Mouse (Mus musculus): ENCODE measurements around the gene Acta2. TPM values are rescaled to one million over a fixed set of nuclear protein-coding genes. Genes with fewer than 3 reads are reported as not detected.
A peak's percentile ranks its signal among the peaks of the same experiment; 100 is the strongest.
"Not testable (repeated sequence)": the region's sequence is repeated elsewhere in the genome, so short reads cannot be mapped to it uniquely, and the experiment has no call there.

Gene Acta2
- polyA plus RNA-seq, 1 experiment from 2014 or later = 0.52 TPM

DNA sequence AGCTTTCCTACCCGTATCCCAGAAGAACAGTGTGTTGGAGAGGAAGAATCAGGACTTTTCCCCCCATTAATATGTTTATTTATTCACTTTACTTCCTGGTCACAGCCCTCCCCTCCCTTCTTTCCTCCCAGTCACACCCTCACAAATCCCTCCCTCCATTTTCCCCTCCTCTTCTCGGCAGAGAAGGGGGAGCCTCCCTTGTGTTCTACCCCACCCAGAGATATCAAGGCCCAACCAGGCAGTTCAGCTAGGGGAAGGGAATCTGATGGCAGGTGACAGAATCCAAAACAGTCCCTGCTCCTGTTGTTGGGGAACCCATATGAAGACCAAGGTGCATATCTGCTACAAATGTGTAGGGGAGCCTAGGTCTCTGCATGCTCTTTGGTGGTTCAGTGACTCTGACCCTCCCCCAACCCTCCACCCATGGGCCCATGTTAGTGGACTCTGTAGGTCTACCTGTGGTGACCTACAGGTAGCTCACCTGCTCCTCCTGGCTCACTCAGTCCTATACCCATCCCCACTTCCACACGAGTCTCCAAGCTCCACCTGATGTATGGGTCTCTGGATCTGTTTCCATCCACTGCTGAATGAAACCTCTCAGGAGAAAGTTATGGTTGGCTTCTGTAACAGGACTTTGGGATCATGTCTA lies 34.5 kb downstream of the Acta2 start:
- Histone ChIP-seq H3K36me3 (ENCODE audit: inconsistent target) (peaks cover 22% of the 10 kb centered on the region; the same call in 1 of the 2 replicates), H3K27ac (no peak overlapping the region), H3K79me2 (ENCODE audit: inconsistent target) (peaks cover 31% of the 10 kb centered on the region; the same call in 1 of the 2 replicates), H3K4me3 (ENCODE audit: inconsistent target) (no peak overlapping the region)
- WGBS (ENCODE audit: missing documents) = 91% methylated on average over 3 of the region's 3 CpGs

DNA sequence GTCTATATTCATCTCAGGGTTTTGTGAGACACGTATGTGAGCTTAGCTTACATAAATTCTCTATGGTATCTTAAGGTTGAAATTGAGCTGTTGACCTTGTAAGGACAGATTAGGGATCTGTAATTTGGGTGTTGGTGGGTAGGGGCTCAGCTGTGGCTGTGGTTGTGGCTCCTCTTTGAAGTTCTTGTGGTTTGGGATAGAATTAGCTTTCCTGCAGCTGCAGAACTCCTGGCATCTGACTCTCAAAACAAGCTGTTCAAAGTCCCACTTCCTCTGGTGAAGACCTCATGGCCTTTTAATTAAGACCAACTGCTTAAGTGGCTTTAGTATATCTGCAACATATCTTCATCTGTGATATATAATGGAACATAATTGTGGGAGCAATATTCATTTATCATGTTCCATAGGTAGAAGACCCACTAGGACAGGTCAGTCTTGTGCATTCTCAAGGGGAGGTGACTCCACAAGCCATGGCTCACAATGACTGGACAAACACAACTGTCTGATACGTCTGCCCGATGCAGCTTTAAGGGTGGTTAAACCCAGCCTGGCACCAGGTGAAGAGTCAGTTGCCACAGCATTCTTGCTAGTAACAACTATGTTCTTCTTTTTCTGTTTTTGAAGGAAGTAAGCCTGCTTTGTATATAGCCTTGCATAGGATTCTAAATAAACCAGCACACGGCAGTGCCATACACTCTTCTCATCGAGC lies 36.0 kb downstream of the Acta2 start:
- peaks cover 22% of the 10 kb centered on the region; the same call in 1 of the 2 replicates for H3K36me3 ChIP-seq (ENCODE audit: inconsistent target)
- no peak overlapping the region for H3K27ac ChIP-seq
- no peak overlapping the region for H3K4me3 ChIP-seq (ENCODE audit: inconsistent target)
- WGBS (ENCODE audit: missing documents) = 49% methylated on average over 5 of the region's 5 CpGs
- H3K79me2 ChIP-seq (ENCODE audit: inconsistent target) = peaks cover 39% of the 10 kb centered on the region

DNA sequence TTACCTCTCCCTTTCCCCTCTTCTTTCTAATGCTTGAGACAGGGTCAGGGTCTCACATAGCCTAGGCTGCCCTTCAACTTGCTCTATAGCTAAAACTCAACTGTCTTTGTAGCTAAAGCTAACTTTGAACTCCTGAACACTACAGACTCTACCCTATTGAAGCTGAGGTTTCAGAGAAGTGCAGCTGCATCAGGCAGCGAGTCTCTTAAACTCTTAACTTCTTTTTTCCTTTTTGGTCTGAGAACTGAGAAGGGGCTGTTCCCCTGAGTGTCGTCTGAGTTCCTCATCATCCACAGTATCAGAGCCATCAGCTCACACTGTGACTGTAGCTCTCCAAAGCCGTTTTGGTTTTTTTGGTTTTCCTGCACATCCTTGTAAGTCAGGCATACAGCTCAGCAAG lies 37.6 kb downstream of the Acta2 start:
- 24% methylated on average over 3 of the region's 3 CpGs for WGBS (ENCODE audit: missing documents)
- H3K27ac ChIP-seq = no peak overlapping the region

DNA sequence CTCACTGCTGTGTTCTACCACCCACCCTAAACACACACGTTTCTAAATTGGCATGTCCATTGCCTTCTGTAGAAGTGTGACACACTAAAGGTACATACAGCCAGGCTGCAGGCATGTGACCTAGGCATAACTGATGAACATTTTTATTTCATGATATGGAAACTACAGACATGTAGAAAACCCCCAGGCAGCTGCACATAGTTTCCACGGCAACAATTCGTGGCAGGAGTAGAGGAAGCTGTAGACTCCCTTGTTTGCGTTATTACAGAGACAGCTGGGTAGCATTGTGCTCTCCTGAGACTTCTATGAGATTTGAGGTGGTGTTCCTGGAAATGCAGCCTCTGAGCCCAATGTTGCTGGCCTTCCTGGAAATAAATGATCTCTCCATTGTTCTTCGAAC lies 38.4 kb downstream of the Acta2 start:
- Histone ChIP-seq H3K36me3 (ENCODE audit: inconsistent target) (peaks cover 22% of the 10 kb centered on the region; the same call in 1 of the 2 replicates), H3K27ac (no peak overlapping the region)
- WGBS (ENCODE audit: missing documents) = 62% methylated on average over 5 of the region's 5 CpGs

More for the DNA sequence above, 37.6 kb downstream of the Acta2 start:
- Histone ChIP-seq H3K79me2 (ENCODE audit: inconsistent target) (peaks cover 53% of the 10 kb centered on the region), H3K36me3 (ENCODE audit: inconsistent target) (peaks cover 22% of the 10 kb centered on the region; the same call in 1 of the 2 replicates), H3K4me3 (ENCODE audit: inconsistent target) (no peak overlapping the region)

DNA sequence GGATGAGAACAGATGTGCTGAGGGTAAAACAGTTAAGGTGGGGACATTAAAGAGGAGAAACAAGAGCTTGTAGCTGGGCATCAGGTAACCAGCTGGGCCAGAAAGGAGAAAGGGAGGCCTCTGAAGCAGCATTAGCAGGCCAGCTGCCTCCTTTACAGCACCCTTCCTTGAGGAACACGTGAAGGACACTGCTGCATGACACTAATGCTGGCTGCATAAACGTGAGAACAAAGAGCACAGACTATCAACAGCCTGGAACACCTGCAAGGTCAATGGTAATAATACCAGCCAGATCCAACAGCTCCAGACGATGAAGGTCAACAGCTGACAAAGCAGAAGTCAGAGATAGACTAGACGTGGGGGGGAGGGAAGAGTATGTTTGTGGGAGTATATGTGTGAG lies 41.3 kb downstream of the Acta2 start:
- Histone ChIP-seq H3K36me3 (ENCODE audit: inconsistent target) (no peaks in the 10 kb centered on the region), H3K4me3 (ENCODE audit: inconsistent target) (no peak overlapping the region), H3K79me2 (ENCODE audit: inconsistent target) (peaks cover 87% of the 10 kb centered on the region), H3K27ac (no peak overlapping the region)
- WGBS (ENCODE audit: missing documents) = 86% methylated on average over 4 of the region's 4 CpGs

More for the DNA sequence above, 38.4 kb downstream of the Acta2 start:
- Histone ChIP-seq H3K79me2 (ENCODE audit: inconsistent target) (peaks cover 59% of the 10 kb centered on the region), H3K4me3 (ENCODE audit: inconsistent target) (no peak overlapping the region)

DNA sequence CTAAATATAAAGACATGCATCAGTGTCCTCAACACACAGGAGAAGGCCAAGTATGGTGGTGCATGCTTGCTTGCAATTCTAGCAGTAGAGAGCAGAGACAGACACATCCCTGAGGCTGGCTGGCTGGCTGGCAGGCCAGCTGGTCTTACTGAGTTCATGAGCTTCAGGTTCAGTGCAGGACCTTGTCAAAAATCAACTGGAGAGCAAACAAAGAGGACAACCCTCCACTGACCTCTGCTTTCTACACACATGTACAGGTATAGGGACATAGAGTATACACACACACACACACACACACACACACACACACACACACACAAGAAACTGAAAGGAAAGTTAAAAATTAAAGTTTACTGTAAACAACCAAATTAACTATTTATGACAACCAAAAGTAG lies 42.1 kb downstream of the Acta2 start:
- Histone ChIP-seq H3K4me3 (ENCODE audit: inconsistent target) (no peak overlapping the region), H3K79me2 (ENCODE audit: inconsistent target) (peaks cover 96% of the 10 kb centered on the region), H3K27ac (no peak overlapping the region), H3K36me3 (ENCODE audit: inconsistent target) (no peaks in the 10 kb centered on the region)

DNA sequence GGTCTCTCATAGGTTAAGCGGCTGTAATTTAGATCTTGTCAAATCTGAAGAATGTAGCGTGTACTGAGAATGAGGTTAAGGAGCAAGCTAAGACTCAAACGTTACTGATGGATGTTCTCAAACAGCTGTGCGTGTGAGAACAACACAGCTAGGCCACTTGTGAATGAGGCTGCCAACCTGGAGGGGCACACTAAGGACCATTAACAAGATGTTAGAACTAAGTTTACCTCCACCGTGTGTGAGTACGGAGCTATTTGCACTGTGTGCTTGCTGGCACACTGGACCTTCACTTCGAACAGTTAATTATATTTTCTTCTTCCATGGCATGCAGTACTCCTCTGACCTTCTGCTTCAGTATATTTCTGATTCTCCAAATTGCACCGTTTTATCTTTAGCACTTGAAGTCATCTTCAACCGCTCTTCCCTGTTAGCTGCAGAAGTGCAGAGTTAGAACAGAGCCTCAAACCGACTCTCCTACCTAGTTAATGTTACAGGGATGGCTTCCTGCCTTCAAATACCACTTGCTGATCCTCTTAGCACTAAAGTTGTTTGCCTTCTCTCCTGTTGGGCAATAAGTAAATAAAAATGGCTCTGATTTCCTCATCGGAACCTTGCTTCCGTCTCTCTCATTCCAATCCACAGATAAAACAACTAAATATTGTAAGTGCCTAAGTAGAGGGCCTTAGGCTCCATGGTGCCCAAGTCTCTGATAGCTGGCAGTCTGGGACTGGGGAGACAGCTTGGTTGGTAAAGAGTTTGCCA lies 42.7 kb downstream of the Acta2 start:
- Histone ChIP-seq H3K27ac (no peak overlapping the region), H3K79me2 (ENCODE audit: inconsistent target) (peaks cover 99% of the 10 kb centered on the region)
- 91% methylated on average over 12 of the region's 12 CpGs for WGBS (ENCODE audit: missing documents)

DNA sequence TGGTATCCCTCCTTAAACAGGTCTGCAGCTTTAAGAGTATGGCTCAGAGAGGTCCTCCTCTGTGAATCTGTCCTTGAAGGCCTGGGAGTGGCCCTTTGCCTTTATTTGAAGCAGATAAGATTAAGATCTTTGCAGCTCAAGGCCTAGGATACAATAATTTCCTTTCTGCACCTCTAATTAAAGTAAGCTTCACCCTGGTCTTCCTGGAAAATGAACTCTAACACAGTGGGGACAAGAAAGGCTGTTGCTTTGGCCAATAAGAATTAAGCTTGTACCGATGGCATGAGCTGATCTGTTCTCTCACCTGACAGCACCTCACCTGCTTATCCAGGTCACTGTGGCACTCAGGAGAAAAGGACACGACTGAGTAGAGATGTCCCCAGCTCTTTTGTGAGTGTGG lies 44.5 kb downstream of the Acta2 start:
- H3K27ac ChIP-seq = no peak overlapping the region
- no peaks in the 10 kb centered on the region for H3K36me3 ChIP-seq (ENCODE audit: inconsistent target)
- H3K79me2 ChIP-seq (ENCODE audit: inconsistent target) = peaks cover 94% of the 10 kb centered on the region
- no peak overlapping the region for H3K4me3 ChIP-seq (ENCODE audit: inconsistent target)
- 82% methylated on average over 2 of the region's 2 CpGs for WGBS (ENCODE audit: missing documents)

More for the DNA sequence above, 42.7 kb downstream of the Acta2 start:
- H3K4me3 ChIP-seq (ENCODE audit: inconsistent target) = no peak overlapping the region
- H3K36me3 ChIP-seq (ENCODE audit: inconsistent target) = no peaks in the 10 kb centered on the region

DNA sequence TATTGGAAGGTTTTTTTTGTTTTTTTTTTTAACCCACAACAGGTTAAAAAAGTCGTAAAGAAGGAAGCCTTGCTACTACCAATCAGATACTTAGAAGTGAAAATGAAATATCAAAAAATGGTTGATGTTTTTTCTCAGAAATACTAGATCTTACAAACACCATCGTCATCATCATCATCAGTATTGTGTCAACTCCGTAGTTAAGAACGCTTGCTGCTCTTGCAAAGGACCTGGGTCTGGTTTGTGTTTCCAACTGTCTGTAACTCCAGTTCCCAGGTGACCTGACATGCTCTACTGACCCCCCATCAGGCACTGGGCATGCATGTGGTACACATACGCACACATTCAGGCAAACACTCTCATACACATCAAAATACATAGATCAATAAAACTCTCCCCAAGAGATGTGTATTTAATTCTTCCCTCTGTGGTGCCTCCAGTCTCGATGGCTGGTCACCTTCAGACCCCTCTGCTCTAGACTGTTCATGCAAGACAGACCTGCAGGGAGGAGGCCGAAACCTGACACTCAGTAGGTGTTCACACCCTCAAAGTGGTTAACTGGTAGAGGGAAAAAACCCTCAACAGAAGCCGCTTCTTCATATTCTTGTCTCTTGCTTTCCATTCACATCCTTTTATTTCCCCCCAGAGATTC lies 45.3 kb downstream of the Acta2 start:
- Histone ChIP-seq H3K4me3 (ENCODE audit: inconsistent target) (no peak overlapping the region), H3K27ac (no peak overlapping the region), H3K79me2 (ENCODE audit: inconsistent target) (peaks cover 93% of the 10 kb centered on the region), H3K36me3 (ENCODE audit: inconsistent target) (no peaks in the 10 kb centered on the region)
- 96% methylated on average over 8 of the region's 8 CpGs for WGBS (ENCODE audit: missing documents)

DNA sequence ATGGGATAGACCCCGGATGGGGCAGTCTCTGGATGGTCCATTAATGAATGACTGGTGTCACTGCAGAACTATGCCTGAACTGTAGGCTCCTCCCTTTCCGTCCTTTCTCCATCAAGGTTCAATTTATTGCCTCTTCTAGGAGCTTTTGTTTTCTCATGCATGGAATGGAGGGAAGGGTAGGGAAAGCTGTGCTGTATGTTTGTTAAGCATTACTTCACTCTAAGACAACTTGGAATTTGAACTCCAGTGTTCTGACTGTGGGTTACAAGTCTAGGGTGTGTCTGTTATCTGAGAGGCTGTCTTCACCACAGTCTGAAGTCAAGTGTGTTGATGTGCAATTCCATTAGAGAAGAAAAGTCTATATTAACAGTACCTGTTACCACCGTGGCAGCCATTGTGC lies 46.4 kb downstream of the Acta2 start:
- peaks cover 93% of the 10 kb centered on the region for H3K79me2 ChIP-seq (ENCODE audit: inconsistent target)
- H3K27ac ChIP-seq = no peak overlapping the region
- H3K4me3 ChIP-seq (ENCODE audit: inconsistent target) = no peak overlapping the region
- no peaks in the 10 kb centered on the region for H3K36me3 ChIP-seq (ENCODE audit: inconsistent target)
- 93% methylated on average over 3 of the region's 3 CpGs for WGBS (ENCODE audit: missing documents)

DNA sequence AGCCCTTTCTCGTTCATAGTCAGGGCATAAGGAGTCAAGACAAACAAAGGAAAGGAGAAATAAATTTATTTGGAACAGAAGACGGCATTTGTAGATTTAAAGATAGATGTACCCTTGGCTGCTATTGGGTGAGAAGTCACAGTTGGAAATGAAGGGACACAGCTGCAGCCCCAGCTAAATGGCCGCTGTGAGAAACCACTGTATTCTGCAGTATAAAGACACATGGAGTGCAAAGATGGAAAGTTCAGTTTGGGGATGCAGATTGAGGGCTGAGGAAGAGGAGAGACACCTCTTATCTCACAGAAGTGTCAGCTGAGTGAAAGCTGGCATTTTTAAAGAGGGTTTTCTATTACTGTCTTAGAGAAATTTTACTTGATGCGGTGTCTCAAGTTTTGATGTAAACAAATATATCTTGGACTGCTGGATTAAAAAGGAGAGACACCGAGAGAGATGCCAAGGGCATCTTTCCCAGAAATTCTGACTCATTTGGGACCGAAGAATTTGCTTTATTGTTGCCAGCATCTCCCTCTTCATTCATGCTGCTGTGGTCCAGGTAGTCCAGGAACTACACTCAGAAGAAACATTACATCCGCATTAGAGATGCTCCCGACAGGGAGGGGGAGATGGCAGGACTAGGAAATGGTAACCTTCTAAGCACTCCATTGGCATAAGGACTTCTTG lies 48.5 kb downstream of the Acta2 start:
- WGBS (ENCODE audit: missing documents) = 86% methylated on average over 8 of the region's 8 CpGs
- no peak overlapping the region for H3K27ac ChIP-seq
- no peak overlapping the region for H3K4me3 ChIP-seq (ENCODE audit: inconsistent target)
- no peaks in the 10 kb centered on the region for H3K36me3 ChIP-seq (ENCODE audit: inconsistent target)
- peaks cover 93% of the 10 kb centered on the region for H3K79me2 ChIP-seq (ENCODE audit: inconsistent target)

DNA sequence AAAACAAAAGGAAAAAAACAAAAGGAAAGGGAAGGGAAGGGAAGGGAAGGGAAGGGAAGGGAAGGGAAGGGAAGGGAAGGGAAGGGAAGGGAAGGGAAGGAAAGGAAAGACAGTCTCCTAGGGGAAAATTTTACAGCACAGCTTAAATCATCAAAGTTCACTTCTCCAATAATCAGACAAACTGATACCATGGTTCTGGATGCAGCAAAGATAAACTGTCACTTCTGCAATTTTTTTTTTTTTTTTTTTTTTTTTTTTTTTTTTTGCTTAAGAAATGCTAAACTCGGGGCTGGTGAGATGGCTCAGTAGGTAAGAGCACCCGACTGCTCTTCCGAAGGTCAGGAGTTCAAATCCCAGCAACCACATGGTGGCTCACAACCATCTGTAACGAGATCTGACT lies 49.3 kb downstream of the Acta2 start:
- not testable (repeated sequence) for H3K4me3 ChIP-seq (ENCODE audit: inconsistent target); H3K36me3 ChIP-seq (ENCODE audit: inconsistent target)
- WGBS (ENCODE audit: missing documents) = no CpG with 5 or more reads among the region's 4 CpGs
- H3K27ac ChIP-seq = peak overlapping the region; percentile 55; the same call in 1 of the 2 replicates
- peaks cover 94% of the 10 kb centered on the region for H3K79me2 ChIP-seq (ENCODE audit: inconsistent target)

DNA sequence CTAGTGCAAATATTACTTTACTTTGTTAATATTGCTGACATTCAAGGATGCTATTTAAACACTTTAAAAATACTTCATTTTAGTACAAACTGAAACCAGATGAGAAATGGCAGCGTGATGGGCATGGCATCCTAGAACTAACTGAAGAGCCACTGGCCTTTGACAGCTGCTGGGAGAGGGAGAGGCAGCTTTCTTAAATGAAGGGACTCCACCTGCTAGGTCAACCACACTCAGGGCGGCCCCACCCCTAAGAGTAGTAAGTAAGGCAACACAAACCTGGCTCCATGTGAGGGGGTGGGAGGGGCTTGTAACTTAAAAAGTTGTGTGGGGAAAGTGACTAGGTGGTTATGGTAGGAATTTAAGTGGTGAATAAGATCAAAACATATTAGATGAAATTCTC lies 52.7 kb downstream of the Acta2 start:
- H3K79me2 ChIP-seq (ENCODE audit: inconsistent target) = peaks cover 94% of the 10 kb centered on the region
- no peaks in the 10 kb centered on the region for H3K36me3 ChIP-seq (ENCODE audit: inconsistent target)
- no peak overlapping the region for H3K4me3 ChIP-seq (ENCODE audit: inconsistent target)
- no peak overlapping the region for H3K27ac ChIP-seq
- 95% methylated on average over 2 of the region's 2 CpGs for WGBS (ENCODE audit: missing documents)

DNA sequence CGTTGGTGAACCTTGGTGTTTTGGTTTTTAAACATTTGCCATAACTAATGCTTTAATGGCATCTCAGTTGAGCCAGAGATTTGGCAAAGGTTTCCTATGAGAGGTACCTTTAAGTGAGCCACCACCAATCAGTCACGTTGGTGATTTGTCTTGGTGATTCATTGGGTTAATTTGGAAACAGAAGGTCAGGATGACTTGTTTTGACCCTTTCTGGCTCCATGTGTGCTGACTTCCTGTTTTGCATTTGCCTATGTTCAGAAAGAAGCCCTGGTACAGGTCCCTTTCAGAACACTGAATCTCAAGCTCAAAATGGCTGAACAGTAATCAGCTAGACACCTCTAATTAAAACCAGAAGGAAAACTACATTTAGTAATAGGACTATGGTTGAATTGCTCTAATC lies 55.9 kb downstream of the Acta2 start:
- H3K79me2 ChIP-seq (ENCODE audit: inconsistent target) = peaks cover 100% of the 10 kb centered on the region
- H3K36me3 ChIP-seq (ENCODE audit: inconsistent target) = no peaks in the 10 kb centered on the region
- WGBS (ENCODE audit: missing documents) = 25% methylated on average over 2 of the region's 2 CpGs
- H3K4me3 ChIP-seq (ENCODE audit: inconsistent target) = no peak overlapping the region
- peak overlapping the region; percentile 68 for H3K27ac ChIP-seq
